Mouse (Mus musculus) liver, adult 2 months (tissue): ENCODE data around the gene D630039A03Rik.

ENCODE experiments used
- CTCF ChIP-seq: fragments of 200-500 bp; IDR thresholded peaks from 2 replicates; pipeline ENCODE4 v1.5.1; 2011; ENCODE audit warnings: low read depth, low read length, control low read depth
- POLR2A ChIP-seq: fragments of 200-500 bp; IDR thresholded peaks from 2 replicates; pipeline ENCODE4 v1.6.1; 2011; ENCODE audit warnings: low read length, control low read depth; ENCODE audit not compliant: insufficient read depth; ENCODE audit errors: extremely low read depth

GRCm38 (mm10) chr4:57916201-57916661 is at the start of gene D630039A03Rik:
- TF ChIP-seq POLR2A (no peak), CTCF (no peak)
